Mouse (Mus musculus) cerebellum, adult 2 months (tissue): ENCODE results near the gene Cstf1.

Source experiments
- CTCF ChIP-seq: fragments of 200-500 bp; IDR thresholded peaks from 2 replicates; pipeline ENCODE4 v1.5.1; 2011; ENCODE audit warnings: low read depth, mild to moderate bottlenecking, control low read depth, low read length, moderate library complexity, borderline replicate concordance; ENCODE audit not compliant: insufficient read depth
- POLR2A ChIP-seq: fragments of 200-500 bp; IDR thresholded peaks from 2 replicates; pipeline ENCODE4 v1.6.1; 2011; ENCODE audit warnings: low read length, control low read depth, borderline replicate concordance; ENCODE audit not compliant: insufficient read depth

GRCm38 (mm10) chr2:172395961-172396360 is 25.5 kb downstream of the Cstf1 start:
- no peak for TF ChIP-seq CTCF
- TF ChIP-seq POLR2A: no peak
